Mouse (Mus musculus): ENCODE measurements around the gene Ccsap. TPM values are rescaled to one million over a fixed set of nuclear protein-coding genes. Genes with fewer than 3 reads are reported as not detected.

The Ccsap gene
- polyA plus RNA-seq, 1 experiment from 2014 or later: 3.7 TPM

- H3K9ac ChIP-seq (ENCODE audit: low read length): no peak overlapping the region
- no peak for ATAC-seq (ENCODE audit: insufficient number of reproducible peaks, insufficient read depth, low FRiP score, low read depth)
- H3K27me3 ChIP-seq (ENCODE audit: control insufficient read depth, insufficient read depth, low read length): no peaks in the 10 kb centered on the region
- H3K36me3 ChIP-seq (ENCODE audit: control insufficient read depth, insufficient read depth, low read length): peaks cover 20% of the 10 kb centered on the region; the same call in 1 of the 2 replicates
- H3K27ac ChIP-seq (replicated peaks in 1 of 2; ENCODE audit: control insufficient read depth in 1 of 2, insufficient read depth in 1 of 2, low read depth in 2 of 2, low read length in 2 of 2): no peak overlapping the region
- H3K4me3 ChIP-seq (ENCODE audit: control insufficient read depth in 1 of 2, insufficient read depth in 1 of 2, low read depth in 1 of 2, low read length in 2 of 2): no peak overlapping the region
- 91% methylated on average over 6 of the region's 6 CpGs for WGBS
- H3K4me2 ChIP-seq (ENCODE audit: low read length): no peak overlapping the region
- H3K4me1 ChIP-seq (ENCODE audit: control insufficient read depth in 2 of 2, insufficient read depth in 2 of 2, low read length in 2 of 2): peaks cover 1 to 3% of the 10 kb centered on the region in 2 experiments; a peak in 2 of 4 replicates
- H3K9me3 ChIP-seq (ENCODE audit: control insufficient read depth, low read length): peaks cover 4% of the 10 kb centered on the region; the same call in 1 of the 2 replicates
Measured at GRCm38 (mm10) chr8:123820780-123821179, 39.2 kb downstream of the Ccsap start.

DNA sequence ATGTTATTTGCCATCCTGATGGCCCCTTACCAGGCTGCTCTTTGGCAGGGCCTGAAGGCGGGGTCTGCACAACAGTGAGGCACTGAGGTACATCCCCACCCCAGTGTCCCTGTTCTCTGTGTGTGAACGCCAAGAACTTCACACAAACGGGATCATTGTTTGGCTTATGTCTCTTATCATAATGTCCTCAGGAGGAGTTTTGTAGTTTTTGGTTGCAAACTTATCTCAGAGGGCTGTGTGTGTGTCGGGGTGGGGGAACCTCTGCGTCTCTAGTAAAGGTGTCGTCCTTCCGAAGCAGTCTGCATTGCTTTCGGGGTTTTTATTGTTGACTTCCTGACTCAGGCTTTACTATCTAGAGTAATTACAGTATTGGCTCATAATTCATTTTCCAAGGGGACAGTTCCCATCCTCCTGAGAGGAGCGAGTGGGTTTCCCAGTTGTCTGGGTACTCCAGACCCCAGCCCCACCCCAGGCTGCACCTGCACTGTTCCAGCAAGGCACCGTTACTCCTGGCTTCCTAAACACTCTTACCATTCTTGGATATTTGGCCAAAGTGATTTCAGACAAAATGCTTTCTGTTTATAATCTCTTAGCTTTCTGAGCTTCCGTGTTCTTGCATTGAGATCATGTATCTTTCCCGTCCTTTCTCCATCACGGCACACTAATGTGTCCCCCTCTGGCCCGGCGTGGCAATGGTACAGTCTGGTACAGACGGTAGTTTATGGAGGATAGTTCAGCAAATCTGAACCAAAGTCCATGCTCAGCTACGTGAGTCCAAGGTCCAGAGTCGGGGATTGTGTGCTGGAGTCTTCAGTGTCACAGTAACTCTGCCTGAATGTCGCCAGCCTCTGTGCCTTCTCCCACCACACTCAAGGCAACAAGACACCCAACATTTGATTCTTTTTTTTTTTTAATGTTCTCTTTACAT, 40.1 kb downstream of the Ccsap start:
- no peak for ATAC-seq (ENCODE audit: insufficient number of reproducible peaks, insufficient read depth, low FRiP score, low read depth)
- 86% methylated on average over 19 of the region's 19 CpGs for WGBS

GRCm38 (mm10) chr8:123817747-123818146, 42.3 kb downstream of the Ccsap start:
- ATAC-seq (ENCODE audit: insufficient number of reproducible peaks, insufficient read depth, low FRiP score, low read depth): no peak
- Histone ChIP-seq H3K4me2 (ENCODE audit: low read length) (no peak overlapping the region), H3K9me3 (ENCODE audit: control insufficient read depth, low read length) (no peaks in the 10 kb centered on the region), H3K4me3 (ENCODE audit: control insufficient read depth in 1 of 2, insufficient read depth in 1 of 2, low read depth in 1 of 2, low read length in 2 of 2) (no peak overlapping the region), H3K36me3 (ENCODE audit: control insufficient read depth, insufficient read depth, low read length) (peaks cover 3% of the 10 kb centered on the region; the same call in 1 of the 2 replicates), H3K4me1 (ENCODE audit: control insufficient read depth in 2 of 2, insufficient read depth in 2 of 2, low read length in 2 of 2) (peaks cover 5 to 6% of the 10 kb centered on the region in 2 experiments; a peak in 2 of 4 replicates), H3K9ac (ENCODE audit: low read length) (no peak overlapping the region), H3K27ac (replicated peaks in 1 of 2; ENCODE audit: control insufficient read depth in 1 of 2, insufficient read depth in 1 of 2, low read depth in 2 of 2, low read length in 2 of 2) (no peak overlapping the region), H3K27me3 (ENCODE audit: control insufficient read depth, insufficient read depth, low read length) (no peaks in the 10 kb centered on the region)
- 87% methylated on average over 11 of the region's 11 CpGs for WGBS

More for the DNA sequence above, 40.1 kb downstream of the Ccsap start:
- peaks cover 5 to 6% of the 10 kb centered on the region in 2 experiments; a peak in 2 of 4 replicates for H3K4me1 ChIP-seq (ENCODE audit: control insufficient read depth in 2 of 2, insufficient read depth in 2 of 2, low read length in 2 of 2)
- no peak overlapping the region for H3K4me2 ChIP-seq (ENCODE audit: low read length)
- no peak overlapping the region for H3K27ac ChIP-seq (replicated peaks in 1 of 2; ENCODE audit: control insufficient read depth in 1 of 2, insufficient read depth in 1 of 2, low read depth in 2 of 2, low read length in 2 of 2)
- H3K9ac ChIP-seq (ENCODE audit: low read length): no peak overlapping the region
- H3K27me3 ChIP-seq (ENCODE audit: control insufficient read depth, insufficient read depth, low read length): no peaks in the 10 kb centered on the region
- H3K36me3 ChIP-seq (ENCODE audit: control insufficient read depth, insufficient read depth, low read length): peaks cover 17% of the 10 kb centered on the region; the same call in 1 of the 2 replicates
- H3K9me3 ChIP-seq (ENCODE audit: control insufficient read depth, low read length): peaks cover 4% of the 10 kb centered on the region; the same call in 1 of the 2 replicates
- no peak overlapping the region for H3K4me3 ChIP-seq (ENCODE audit: control insufficient read depth in 1 of 2, insufficient read depth in 1 of 2, low read depth in 1 of 2, low read length in 2 of 2)

GRCm38 (mm10) chr8:123816939-123817338, 43.1 kb downstream of the Ccsap start:
- Histone ChIP-seq H3K4me1 (ENCODE audit: control insufficient read depth in 2 of 2, insufficient read depth in 2 of 2, low read length in 2 of 2) (peaks cover 5 to 6% of the 10 kb centered on the region in 2 experiments; a peak in 2 of 4 replicates), H3K27me3 (ENCODE audit: control insufficient read depth, insufficient read depth, low read length) (no peaks in the 10 kb centered on the region), H3K36me3 (ENCODE audit: control insufficient read depth, insufficient read depth, low read length) (peaks cover 3% of the 10 kb centered on the region; the same call in 1 of the 2 replicates), H3K4me3 (ENCODE audit: control insufficient read depth in 1 of 2, insufficient read depth in 1 of 2, low read depth in 1 of 2, low read length in 2 of 2) (no peak overlapping the region), H3K9ac (ENCODE audit: low read length) (no peak overlapping the region), H3K9me3 (ENCODE audit: control insufficient read depth, low read length) (no peaks in the 10 kb centered on the region), H3K4me2 (ENCODE audit: low read length) (no peak overlapping the region), H3K27ac (replicated peaks in 1 of 2; ENCODE audit: control insufficient read depth in 1 of 2, insufficient read depth in 1 of 2, low read depth in 2 of 2, low read length in 2 of 2) (no peak overlapping the region)
- no peak for ATAC-seq (ENCODE audit: insufficient number of reproducible peaks, insufficient read depth, low FRiP score, low read depth)
- WGBS: 63% methylated on average over 8 of the region's 8 CpGs

- no peak overlapping the region for H3K27ac ChIP-seq (replicated peaks in 1 of 2; ENCODE audit: control insufficient read depth in 1 of 2, insufficient read depth in 1 of 2, low read depth in 2 of 2, low read length in 2 of 2)
Measured at GRCm38 (mm10) chr8:123815325-123815724, 44.7 kb downstream of the Ccsap start.

GRCm38 (mm10) chr8:123813892-123814266, 46.1 kb downstream of the Ccsap start:
- H3K9ac ChIP-seq (ENCODE audit: low read length): no peak overlapping the region
- H3K36me3 ChIP-seq (ENCODE audit: control insufficient read depth, insufficient read depth, low read length): no peaks in the 10 kb centered on the region; the same call in 1 of the 2 replicates
- peaks cover 5 to 6% of the 10 kb centered on the region in 2 experiments; a peak in 2 of 4 replicates for H3K4me1 ChIP-seq (ENCODE audit: control insufficient read depth in 2 of 2, insufficient read depth in 2 of 2, low read length in 2 of 2)
- no peak for ATAC-seq (ENCODE audit: insufficient number of reproducible peaks, insufficient read depth, low FRiP score, low read depth)
- WGBS: 80% methylated on average over 4 of the region's 4 CpGs
- no peaks in the 10 kb centered on the region for H3K27me3 ChIP-seq (ENCODE audit: control insufficient read depth, insufficient read depth, low read length)
- H3K27ac ChIP-seq (replicated peaks in 1 of 2; ENCODE audit: control insufficient read depth in 1 of 2, insufficient read depth in 1 of 2, low read depth in 2 of 2, low read length in 2 of 2): no peak overlapping the region
- H3K4me2 ChIP-seq (ENCODE audit: low read length): no peak overlapping the region
- no peak overlapping the region for H3K4me3 ChIP-seq (ENCODE audit: control insufficient read depth in 1 of 2, insufficient read depth in 1 of 2, low read depth in 1 of 2, low read length in 2 of 2)
- H3K9me3 ChIP-seq (ENCODE audit: control insufficient read depth, low read length): no peaks in the 10 kb centered on the region

More at GRCm38 (mm10) chr8:123815325-123815724, 44.7 kb downstream of the Ccsap start:
- Histone ChIP-seq H3K4me2 (ENCODE audit: low read length) (no peak overlapping the region), H3K36me3 (ENCODE audit: control insufficient read depth, insufficient read depth, low read length) (no peaks in the 10 kb centered on the region; the same call in 1 of the 2 replicates), H3K4me3 (ENCODE audit: control insufficient read depth in 1 of 2, insufficient read depth in 1 of 2, low read depth in 1 of 2, low read length in 2 of 2) (no peak overlapping the region), H3K4me1 (ENCODE audit: control insufficient read depth in 2 of 2, insufficient read depth in 2 of 2, low read length in 2 of 2) (peaks cover 5 to 6% of the 10 kb centered on the region in 2 experiments; a peak in 2 of 4 replicates), H3K9me3 (ENCODE audit: control insufficient read depth, low read length) (no peaks in the 10 kb centered on the region), H3K27me3 (ENCODE audit: control insufficient read depth, insufficient read depth, low read length) (no peaks in the 10 kb centered on the region), H3K9ac (ENCODE audit: low read length) (no peak overlapping the region)
- 26% methylated on average over 11 of the region's 11 CpGs for WGBS
- ATAC-seq (ENCODE audit: insufficient number of reproducible peaks, insufficient read depth, low FRiP score, low read depth): no peak

DNA sequence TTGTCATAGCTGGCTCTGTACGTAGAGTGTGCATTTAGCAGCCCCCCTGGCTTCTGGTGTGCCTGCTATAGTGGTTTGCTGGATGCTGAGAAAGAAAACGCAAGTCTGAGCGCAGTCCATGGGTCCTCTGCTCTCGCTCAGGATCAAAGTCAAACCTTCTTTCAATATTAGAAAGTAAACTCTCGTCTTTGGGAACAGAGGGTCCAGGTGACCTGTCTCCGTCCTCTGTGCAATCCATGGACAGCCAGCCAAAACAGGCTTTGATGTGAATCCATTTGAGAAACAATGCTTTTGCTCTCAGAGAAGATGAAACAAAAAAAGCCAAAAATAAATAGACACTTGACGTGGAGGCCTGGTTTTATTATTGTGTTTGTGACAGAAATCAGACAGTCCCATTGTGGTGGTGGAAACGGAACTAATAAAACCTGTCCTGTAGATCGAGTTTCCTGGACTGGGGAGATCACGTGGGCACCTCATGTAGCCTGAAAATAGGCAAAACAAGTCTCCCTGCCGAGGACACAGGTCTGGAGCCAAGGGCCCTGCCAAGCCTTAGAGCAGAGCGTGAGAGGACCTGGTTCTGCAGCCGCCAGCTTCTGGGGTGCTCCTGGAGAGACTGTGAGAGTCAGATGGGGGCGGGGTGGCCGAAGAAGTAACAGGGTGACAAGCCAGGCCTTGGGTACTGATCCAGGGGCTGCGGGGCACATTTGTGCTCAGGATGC, 46.7 kb downstream of the Ccsap start:
- H3K4me2 ChIP-seq (ENCODE audit: low read length): no peak overlapping the region
- no peak for ATAC-seq (ENCODE audit: insufficient number of reproducible peaks, insufficient read depth, low FRiP score, low read depth)

More for the DNA sequence above, 46.7 kb downstream of the Ccsap start:
- Histone ChIP-seq H3K36me3 (ENCODE audit: control insufficient read depth, insufficient read depth, low read length) (no peaks in the 10 kb centered on the region; the same call in 1 of the 2 replicates), H3K9me3 (ENCODE audit: control insufficient read depth, low read length) (no peaks in the 10 kb centered on the region), H3K27ac (replicated peaks in 1 of 2; ENCODE audit: control insufficient read depth in 1 of 2, insufficient read depth in 1 of 2, low read depth in 2 of 2, low read length in 2 of 2) (no peak overlapping the region), H3K4me3 (ENCODE audit: control insufficient read depth in 1 of 2, insufficient read depth in 1 of 2, low read depth in 1 of 2, low read length in 2 of 2) (no peak overlapping the region), H3K27me3 (ENCODE audit: control insufficient read depth, insufficient read depth, low read length) (no peaks in the 10 kb centered on the region), H3K4me1 (ENCODE audit: control insufficient read depth in 2 of 2, insufficient read depth in 2 of 2, low read length in 2 of 2) (peaks cover 5 to 6% of the 10 kb centered on the region in 2 experiments; a peak in 2 of 4 replicates), H3K9ac (ENCODE audit: low read length) (no peak overlapping the region)
- WGBS: 76% methylated on average over 16 of the region's 16 CpGs

Measured in heart, embryonic 14.5 days (tissue).